Mouse (Mus musculus): ENCODE data around the gene Paqr7. TPM values are rescaled to one million over a fixed set of nuclear protein-coding genes. Genes with fewer than 3 reads are reported as not detected.

Paqr7 gene
- polyA plus RNA-seq, 2 experiments from 2014 or later: 21.3 to 56.0 TPM

DNA sequence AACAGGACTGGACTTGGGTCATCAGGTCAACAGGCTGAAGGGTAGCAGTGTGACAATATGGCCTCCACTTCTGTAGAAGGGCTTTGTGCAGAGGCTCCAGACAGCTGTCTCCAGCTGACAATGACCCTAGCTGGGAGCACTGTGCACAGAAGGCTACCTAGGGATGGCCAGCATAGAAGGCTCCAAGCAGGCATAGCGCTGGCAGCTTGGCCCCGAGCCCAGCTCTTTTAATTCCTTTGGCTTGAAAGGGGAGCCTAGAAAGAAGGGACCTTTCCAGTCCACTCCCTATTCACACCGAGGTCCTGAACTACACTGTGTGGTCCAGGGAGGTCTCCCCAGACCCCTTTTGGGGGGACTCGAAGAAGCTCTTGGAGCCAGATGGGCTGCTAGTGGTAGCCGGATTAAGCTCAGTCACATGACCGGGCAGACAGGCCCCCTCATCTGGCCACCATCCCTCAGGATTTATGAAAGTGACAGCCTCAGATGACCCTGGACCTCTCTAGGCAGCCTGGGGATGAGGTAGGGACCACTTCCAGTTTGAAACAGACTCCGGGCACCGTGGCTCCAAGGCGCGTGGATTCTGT, 42.6 kb downstream of the Paqr7 start:
- ATAC-seq: no peak

DNA sequence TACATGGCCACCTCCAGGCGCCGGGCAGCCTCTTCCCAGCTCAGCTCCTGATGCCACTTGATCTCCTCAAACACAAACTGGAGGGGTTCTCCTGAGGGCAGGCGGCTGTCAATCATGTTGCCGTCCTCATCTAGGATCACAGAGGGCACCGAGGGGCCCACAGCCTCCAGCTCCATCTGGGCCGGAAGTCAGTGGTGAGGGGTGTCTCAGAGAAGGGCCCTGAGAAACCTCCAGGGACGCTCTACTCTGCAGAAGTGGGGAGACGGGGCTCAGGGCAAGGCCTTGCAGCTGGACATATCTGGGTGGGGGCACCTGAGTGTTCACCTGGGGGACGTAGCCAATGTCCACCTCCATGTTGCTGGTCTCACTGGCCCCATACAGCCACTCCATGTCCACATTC, 46.2 kb downstream of the Paqr7 start:
- ATAC-seq: no peak

DNA sequence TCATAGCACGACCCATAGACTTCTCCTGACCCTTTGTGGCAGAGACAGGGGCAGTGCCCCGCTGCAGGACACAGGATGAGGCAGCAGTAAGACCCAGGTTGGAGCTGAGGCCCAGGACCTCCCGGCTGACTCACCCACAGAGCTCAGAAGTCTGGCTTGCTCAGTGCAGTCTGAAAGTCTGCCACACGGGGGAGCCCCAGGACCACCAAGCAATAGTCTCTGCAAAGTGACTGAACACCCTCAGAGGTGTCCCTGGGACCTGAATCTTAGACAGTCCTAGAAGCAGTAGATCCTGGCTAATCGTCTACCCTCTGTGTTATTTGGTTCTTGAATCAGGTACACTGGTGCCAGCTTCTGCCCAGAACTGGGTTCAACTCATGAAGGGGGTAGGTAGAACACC, 46.8 kb downstream of the Paqr7 start:
- peak; percentile 98 for ATAC-seq

DNA sequence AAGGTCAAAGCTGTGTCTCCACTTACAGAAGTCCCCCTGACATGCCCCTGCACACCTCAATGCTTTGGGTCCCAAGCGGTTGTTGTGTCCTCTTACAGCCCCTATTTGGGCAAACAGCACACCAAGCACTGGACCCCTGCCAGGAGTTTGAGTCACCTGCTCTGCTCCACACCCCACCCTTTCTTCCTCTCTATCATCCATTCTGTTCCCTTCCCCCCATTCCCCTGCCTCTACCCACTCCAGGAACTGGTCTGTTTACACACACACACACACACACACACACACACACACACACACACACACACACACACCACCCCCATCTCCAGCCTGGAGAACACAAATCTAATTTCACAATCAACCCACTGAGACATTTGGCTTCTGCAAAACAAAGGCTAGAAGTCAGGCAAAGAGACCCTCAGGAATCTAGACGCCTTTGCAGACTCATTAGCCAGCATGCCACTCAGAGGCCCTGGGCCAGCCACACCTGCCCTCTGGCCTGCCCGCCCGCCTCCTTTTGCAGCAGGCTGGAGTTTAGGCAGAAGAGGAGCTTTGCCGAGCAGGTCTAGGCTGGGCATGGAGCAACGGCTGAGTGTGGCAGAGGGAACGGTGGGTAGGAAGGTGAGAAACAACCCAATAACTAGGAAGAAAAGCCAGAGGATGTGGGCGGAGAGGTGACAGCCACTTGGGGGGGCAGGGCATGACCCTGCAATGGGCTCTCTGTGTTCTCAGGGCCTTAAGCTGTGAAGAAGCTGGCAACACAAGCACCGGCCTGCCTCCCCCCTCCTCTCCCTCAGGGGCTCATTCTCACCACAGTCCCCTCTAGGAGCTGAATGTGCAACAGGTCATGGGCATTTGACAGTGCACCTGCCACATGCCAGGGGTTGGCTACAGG, 50.6 kb downstream of the Paqr7 start:
- no peak for ATAC-seq

DNA sequence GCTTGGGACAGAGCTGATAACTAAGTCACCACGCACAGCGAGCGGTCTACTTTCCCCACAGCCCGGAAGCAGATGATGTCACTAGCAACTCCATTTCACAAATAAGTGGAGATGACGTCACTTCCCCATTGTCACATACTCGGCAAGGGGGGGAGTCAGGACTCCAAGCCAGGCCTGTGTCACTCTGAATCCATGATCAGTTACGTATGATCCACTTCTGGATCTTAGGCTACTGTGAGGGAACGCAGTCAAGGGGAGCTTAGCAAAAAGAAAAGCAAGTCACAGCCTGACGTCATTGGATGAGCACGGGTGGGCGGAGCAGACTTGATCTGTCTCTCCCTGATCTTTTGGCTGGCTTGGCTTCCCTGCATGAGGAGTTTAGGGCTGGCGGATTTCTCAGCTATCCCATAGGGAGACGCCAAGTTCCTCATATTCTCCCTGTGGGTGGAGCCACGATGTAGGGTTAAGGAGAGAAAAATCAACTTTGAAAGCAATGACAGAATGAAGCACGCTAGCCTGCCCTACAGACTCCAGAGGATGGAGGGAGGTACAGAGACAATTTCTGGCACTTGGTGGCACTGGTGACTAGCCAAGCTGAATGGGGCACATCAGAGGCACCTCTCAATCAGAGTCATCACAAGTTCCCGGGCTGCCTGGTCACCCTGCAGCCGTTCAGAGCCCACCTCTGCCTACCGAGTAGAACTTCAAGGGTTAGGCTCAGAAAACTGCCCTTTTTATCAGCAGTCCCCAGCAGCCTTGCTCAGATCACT, 51.9 kb downstream of the Paqr7 start:
- ATAC-seq: no peak

DNA sequence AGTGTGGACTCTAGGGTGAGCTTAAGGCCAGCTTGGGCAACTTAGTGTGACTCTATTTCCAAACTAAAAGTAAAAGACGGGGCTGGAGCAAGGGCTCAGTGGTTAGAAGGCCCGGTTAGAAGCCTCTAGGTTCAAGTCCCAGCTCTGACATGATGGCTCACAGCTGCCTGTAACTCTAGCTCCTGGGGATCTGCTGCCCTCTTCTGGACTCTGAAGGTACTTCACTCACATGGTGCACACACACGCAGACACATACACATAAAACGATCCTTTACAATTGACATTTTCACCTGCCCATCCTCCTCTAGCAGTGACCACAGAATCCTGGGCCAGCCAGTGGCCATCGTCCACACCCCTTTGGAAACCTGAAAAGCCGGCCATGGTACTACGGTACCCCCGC, 53.4 kb downstream of the Paqr7 start:
- no peak for ATAC-seq

DNA sequence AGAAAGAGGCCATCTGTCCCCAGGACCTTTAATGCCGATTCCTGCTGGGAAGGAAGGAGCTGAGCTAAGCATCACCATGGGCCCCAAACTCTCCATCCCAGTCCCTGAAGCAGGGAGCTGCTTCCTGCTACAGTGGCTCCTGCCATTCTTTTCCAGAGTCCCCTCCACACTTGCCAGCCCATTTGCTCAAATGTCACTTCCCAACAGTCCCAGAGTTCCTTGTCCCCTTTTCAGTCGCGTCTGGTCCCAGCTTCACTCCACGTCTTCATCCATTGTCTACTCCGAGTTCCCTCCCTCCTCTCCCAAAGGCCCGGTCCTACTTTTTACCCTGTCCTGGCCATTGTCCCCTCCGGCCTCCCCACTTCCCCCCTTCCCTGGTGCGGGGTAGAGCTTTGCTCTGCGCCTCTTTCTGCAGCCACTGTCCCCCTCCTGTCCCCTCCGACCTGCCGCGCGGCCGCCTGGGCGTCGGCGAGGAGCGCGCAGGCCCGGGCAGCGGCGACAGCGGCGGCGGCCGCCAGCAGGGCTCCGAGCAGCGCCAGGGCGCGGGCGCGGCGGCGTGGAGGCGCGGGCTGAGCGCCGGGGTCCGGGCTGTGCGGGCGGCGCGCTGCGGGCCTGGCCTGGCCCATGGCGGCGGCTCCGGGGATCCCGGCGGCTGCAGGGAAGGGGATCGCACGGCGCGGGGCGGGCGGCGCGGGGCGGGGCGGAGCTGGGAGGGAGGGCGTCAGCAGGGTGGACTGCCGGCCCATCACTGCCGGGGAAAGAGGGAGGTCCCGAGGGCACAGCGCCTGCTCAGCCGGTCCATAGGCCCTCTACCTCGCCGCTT, 55.2 kb downstream of the Paqr7 start, which contains the start of gene Selenon:
Gene Selenon (minus strand): TSS at position 673 of the 823 bp plus-strand sequence.
- no peak for ATAC-seq

DNA sequence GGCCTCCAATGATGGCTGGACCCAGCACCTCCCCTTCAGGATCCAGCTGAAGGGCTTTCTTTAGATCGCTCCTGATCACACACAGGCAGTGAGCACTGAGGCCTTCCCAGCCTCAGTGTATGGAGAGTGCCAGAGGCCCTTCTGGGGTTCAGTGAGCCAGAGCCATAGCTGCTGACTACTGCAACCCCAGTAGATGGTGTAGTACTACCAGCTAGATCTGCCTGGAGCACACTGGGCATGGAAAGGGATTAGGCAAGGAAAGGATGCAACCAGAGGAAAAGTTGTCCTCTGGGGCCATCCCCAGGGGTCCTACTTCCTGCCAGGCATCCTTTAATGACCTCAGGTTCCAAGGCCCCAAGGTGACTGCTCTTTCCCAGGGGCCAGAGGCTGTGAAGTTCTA, 57.1 kb downstream of the Paqr7 start:
- ATAC-seq: no peak

DNA sequence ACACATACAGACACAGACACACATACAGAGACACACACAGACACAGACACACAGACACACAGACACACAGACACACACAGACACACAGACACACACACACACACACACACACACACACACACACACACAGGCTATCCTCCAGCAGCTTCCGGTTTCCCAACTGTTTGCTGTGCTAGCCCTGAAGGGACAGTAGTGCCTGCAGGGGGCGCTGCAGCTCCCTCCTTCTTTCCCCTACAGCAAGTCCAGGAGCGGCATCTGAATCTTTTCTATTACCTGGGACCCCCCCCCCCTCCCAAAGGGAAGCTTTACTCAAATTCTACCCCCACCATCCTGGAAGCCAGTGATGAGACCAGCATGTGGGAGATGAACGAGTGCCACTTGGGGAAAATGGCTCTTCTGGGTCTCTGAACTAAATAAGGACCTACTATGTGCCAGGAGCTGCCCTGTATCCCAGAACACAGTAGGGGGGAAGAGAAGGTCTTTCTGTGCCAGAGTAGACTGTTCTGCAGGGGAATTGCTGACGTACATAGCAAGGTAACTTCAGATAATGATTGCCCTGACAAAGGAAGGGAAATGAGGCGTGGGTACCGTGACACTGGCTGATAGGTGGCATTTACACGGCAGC, 59.6 kb downstream of the Paqr7 start:
- ATAC-seq: no peak

DNA sequence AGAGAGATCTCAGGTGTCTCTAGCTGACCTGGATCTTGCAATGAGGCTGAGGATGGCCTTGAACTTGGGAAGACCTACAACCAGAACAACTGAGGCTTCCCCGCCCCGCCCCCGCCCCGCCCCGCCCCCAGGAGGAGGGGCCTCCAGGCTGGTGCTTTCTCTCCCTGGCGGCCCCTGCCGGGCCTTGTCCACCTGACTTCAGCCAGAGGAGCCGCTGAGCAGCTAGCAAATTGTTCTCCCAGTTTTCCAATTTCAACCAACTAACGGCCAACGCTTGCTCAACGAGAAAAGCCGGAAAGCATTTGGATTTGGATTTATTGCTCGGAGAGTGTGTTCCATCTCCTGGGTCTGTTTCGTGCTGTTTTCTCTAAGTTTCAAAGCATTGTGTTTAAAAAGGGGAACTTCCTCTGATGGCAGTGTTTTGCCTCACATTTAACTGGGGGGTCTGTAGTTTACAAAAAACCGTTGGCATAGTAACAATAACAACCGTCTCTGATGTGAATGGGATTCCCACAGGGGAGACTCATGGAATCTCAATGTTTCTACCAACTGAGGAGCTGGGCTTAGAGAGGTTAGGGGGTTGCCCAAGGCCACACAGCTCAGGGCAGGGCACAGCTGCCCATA, 61.2 kb downstream of the Paqr7 start:
- ATAC-seq: no peak

DNA sequence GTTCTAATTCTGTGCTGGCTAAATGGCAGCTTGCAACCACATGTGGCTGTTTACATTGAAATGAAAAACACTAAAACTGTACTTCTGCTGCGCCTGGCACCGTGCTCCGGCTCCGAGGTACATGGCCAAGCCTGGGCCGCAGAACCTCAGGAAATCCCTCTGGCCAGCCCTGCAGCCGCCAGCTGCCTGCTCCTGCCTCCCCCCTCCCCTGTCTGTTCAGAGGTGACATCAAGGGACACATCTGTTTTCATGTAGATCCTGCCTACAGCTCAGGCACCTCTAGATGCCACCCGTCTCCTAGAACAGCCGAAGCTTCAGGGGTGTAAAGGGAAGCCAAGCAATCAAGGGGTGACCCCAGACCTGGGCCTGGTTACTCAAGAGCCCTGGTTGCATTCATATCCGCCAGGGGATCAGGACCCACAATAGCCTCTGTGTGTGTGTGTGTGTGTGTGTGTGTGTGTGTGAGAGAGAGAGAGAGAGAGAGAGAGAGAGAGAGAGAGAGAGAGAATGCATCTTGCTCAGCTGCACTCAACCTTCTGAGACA, 62.1 kb downstream of the Paqr7 start:
- no peak for ATAC-seq

DNA sequence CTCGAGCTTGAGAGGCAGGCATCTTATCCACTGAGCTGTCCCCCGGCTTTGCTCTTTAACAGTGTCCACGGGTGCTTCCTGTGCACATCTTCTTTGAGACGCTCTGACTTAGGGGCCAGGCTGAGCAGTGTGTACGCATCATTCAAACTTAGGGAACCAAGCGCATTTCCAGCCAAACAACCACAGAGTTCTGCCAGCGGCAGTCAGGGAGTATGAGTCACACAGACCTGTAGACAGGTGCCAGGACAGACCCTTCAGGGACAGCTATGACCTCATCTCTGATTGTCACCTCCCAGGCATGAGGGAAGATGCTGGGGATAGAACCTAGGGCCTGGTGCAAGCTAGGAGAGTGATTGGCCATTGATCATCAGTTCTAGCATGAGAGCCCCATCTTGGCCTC, 62.7 kb downstream of the Paqr7 start:
- ATAC-seq: no peak

Other genes starting within 250 kb of the Paqr7 start
- not detected for gene Gm30191, start 249.8 kb upstream of the Paqr7 start, polyA plus RNA-seq (2017; shearing (Covaris generic))
- not detected for gene Grrp1, start 242.6 kb upstream of the Paqr7 start, polyA plus RNA-seq (2017; shearing (Covaris generic))
- gene Pdik1l, start 208.8 kb upstream of the Paqr7 start, polyA plus RNA-seq (2017; shearing (Covaris generic)): 10 to 100 TPM; 20.7 to 24.2 TPM
- gene Trim63, start 181.6 kb upstream of the Paqr7 start, polyA plus RNA-seq (2017; shearing (Covaris generic)): not detected
- gene Slc30a2, start 153.5 kb upstream of the Paqr7 start, polyA plus RNA-seq (2017; shearing (Covaris generic)): under 1 TPM; 0.19 TPM
- 1 to 10 TPM; 2.2 to 2.3 TPM for gene Extl1, start 112.8 kb upstream of the Paqr7 start, polyA plus RNA-seq (2017; shearing (Covaris generic))
- gene Pafah2, start 100.4 kb upstream of the Paqr7 start, polyA plus RNA-seq (2017; shearing (Covaris generic)): 1 to 10 TPM in 1 of 2 experiments, under 1 TPM in 1; 0.30 to 2.4 TPM
- 100 to 1,000 TPM in 1 of 2 experiments, 10 to 100 TPM in 1; 80.7 to 125 TPM for gene Stmn1, start 28.4 kb upstream of the Paqr7 start, polyA plus RNA-seq (2017; shearing (Covaris generic))
- 1 to 10 TPM in 1 of 2 experiments, under 1 TPM in 1; 0.26 to 1.2 TPM for gene Aunip, start 14.3 kb downstream of the Paqr7 start, polyA plus RNA-seq (2017; shearing (Covaris generic))
- gene Mtfr1l, start 38.7 kb downstream of the Paqr7 start, polyA plus RNA-seq (2017; shearing (Covaris generic)): 100 to 1,000 TPM in 1 of 2 experiments, 10 to 100 TPM in 1; 83.6 to 119 TPM
- gene Selenon, start 55.5 kb downstream of the Paqr7 start, polyA plus RNA-seq (2017; shearing (Covaris generic)): 1 to 10 TPM in 1 of 2 experiments, under 1 TPM in 1; 0.19 to 1.9 TPM
- gene Man1c1, start 207.6 kb downstream of the Paqr7 start, polyA plus RNA-seq (2017; shearing (Covaris generic)): 1 to 10 TPM; 1.0 to 1.4 TPM